Mouse (Mus musculus) midbrain, embryonic 16.5 days (tissue): ENCODE results near the gene Prkch. TPM values are rescaled to one million over a fixed set of nuclear protein-coding genes. Genes with fewer than 3 reads are reported as not detected.

Experiments used
- ATAC-seq: fragments of 200-750 bp; cut with Nextera tagmentation; 2 replicates; pipeline ENCODE4 v1.8.0; 2017; ENCODE audit warnings: moderate TSS enrichment
- H3K27ac ChIP-seq: fragments of 300-500 bp; sonication (generic); 2 replicates; pipeline ENCODE4 v1.5.1; 2014; ENCODE audit warnings: mild to moderate bottlenecking, low read length, mixed read lengths
- H3K27me3 ChIP-seq: fragments of 300-500 bp; sonication (generic); 2 replicates; pipeline ENCODE4 v1.6.1; 2014; ENCODE audit warnings: low read depth, low read length, mixed read lengths; ENCODE audit not compliant: control insufficient read depth, insufficient read depth
- H3K36me3 ChIP-seq: fragments of 300-500 bp; sonication (generic); 2 replicates; pipeline ENCODE4 v1.6.1; 2014; ENCODE audit warnings: mild to moderate bottlenecking, low read length, moderate library complexity, mixed read lengths; ENCODE audit not compliant: control insufficient read depth, insufficient read depth
- H3K4me1 ChIP-seq: fragments of 300-500 bp; sonication (generic); 2 replicates; pipeline ENCODE4 v1.6.1; 2014; ENCODE audit warnings: mild to moderate bottlenecking, low read length, mixed read lengths; ENCODE audit not compliant: control insufficient read depth, insufficient read depth
- H3K4me2 ChIP-seq: fragments of 300-500 bp; sonication (generic); 2 replicates; pipeline ENCODE4 v1.6.1; 2014; ENCODE audit warnings: mild to moderate bottlenecking, low read length, mixed read lengths
- H3K4me3 ChIP-seq: fragments of 300-500 bp; sonication (generic); 2 replicates; pipeline ENCODE4 v1.5.1; 2014; ENCODE audit warnings: low read depth, mild to moderate bottlenecking, low read length, moderate library complexity, mixed read lengths
- H3K9ac ChIP-seq: fragments of 300-500 bp; sonication (generic); 2 replicates; pipeline ENCODE4 v1.6.1; 2014; ENCODE audit warnings: low read depth, low read length, mixed read lengths
- H3K9me3 ChIP-seq: fragments of 300-500 bp; sonication (generic); replicated peaks from 2 replicates; pipeline ENCODE4 v1.6.1; 2014; ENCODE audit warnings: mild to moderate bottlenecking, low read length, mixed read lengths; ENCODE audit not compliant: control insufficient read depth, poor library complexity, severe bottlenecking
- whole genome bisulfite sequencing: fragments of 180-500 bp; shearing (Covaris S2); extraction: QIAGEN DNeasy Blood & Tissue Kit; methylation state at CpG from one replicate; pipeline ENCODE4 v1.1.7; 2014; 5-methylcytosine and 5-hydroxymethylcytosine counted together
- polyA plus RNA-seq: library from polyadenylated mRNA; unstranded; fragments of >200 nt; fragmentation: Nextera tagmentation; extraction: Ambion mirVana; gene quantifications from 2 replicates; pipeline ENCODE4 v1.2.1, GENCODE M21; 2015

The Prkch gene
- polyA plus RNA-seq, 1 experiment from 2014 or later: 10.4 TPM

- no peak overlapping the region for H3K27ac ChIP-seq
- H3K9me3 ChIP-seq: no peaks in the 10 kb centered on the region
- no peaks in the 10 kb centered on the region for H3K27me3 ChIP-seq
- no peak overlapping the region for H3K4me3 ChIP-seq
- no peak overlapping the region for H3K4me2 ChIP-seq
- H3K9ac ChIP-seq: no peak overlapping the region
- 60% methylated on average over 10 of the region's 10 CpGs for WGBS
- H3K4me1 ChIP-seq: no peaks in the 10 kb centered on the region
- no peak for ATAC-seq
- H3K36me3 ChIP-seq: no peaks in the 10 kb centered on the region
Measured at GRCm38 (mm10) chr12:73617652-73618051, 33.1 kb downstream of the Prkch start.

DNA sequence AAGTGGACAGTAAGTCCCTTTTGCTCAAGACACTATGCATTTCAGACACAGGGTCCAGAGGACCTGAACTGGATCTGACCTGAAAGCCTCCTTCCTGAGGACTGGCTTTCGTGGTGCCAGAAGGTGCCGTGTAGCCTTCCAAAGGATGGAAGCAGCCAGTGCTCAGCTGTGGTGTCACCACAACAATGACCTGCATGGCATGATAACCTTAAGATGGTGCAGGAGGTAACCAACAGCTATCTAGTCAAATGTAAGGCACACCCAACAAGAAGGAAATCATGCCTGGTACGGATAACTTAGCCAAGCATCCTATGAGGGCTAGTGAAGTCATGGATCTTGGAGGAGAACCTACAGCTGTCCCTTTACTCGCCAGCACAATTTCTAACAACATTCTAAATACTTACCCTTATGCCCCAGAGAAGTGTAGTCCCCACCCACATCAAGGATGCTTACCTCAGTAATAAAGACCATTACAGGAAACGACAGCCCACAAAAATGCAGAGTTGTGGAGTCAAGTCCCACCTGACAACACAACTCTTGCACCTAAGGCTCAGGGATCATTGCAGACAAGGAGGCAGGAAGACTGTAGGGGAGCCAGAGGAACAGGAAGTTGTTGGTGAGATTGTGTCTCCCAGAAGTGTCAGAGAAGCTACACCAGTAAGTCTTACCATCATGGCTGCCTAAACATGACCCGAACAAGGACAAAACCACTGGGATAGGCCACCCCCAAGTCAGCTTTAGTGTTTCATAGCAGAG, 40.9 kb downstream of the Prkch start:
- WGBS: 94% methylated on average over 6 of the region's 6 CpGs

DNA sequence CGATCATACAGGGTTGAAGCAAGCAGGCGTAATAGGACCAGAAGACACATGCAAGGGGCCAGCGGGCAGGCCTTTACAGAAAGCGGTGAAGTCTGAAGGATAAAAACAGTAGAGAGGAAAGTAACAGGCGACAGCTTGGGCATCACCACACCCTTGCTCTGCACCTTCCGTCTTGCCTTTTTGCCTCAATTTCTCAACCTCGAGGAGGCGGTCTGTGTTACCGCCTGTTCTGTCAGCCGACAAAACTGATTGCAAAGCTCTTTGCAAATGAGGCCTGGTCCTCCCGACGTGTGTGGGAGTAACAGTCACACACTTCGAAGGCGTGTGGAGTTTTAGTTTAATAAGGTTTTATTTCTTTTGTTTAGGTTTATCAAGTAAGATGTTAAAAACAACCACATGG, 43.3 kb downstream of the Prkch start:
- no peak overlapping the region for H3K4me2 ChIP-seq
- no peak overlapping the region for H3K4me3 ChIP-seq
- WGBS: 91% methylated on average over 14 of the region's 14 CpGs
- ATAC-seq: no peak
- no peaks in the 10 kb centered on the region for H3K4me1 ChIP-seq
- H3K27ac ChIP-seq: no peak overlapping the region
- no peak overlapping the region for H3K9ac ChIP-seq
- H3K9me3 ChIP-seq: no peaks in the 10 kb centered on the region
- H3K27me3 ChIP-seq: no peaks in the 10 kb centered on the region
- H3K36me3 ChIP-seq: no peaks in the 10 kb centered on the region

More for the DNA sequence above, 40.9 kb downstream of the Prkch start:
- Histone ChIP-seq H3K27ac (no peak overlapping the region), H3K36me3 (no peaks in the 10 kb centered on the region), H3K4me3 (no peak overlapping the region), H3K9ac (no peak overlapping the region), H3K4me2 (no peak overlapping the region), H3K27me3 (no peaks in the 10 kb centered on the region), H3K4me1 (no peaks in the 10 kb centered on the region), H3K9me3 (no peaks in the 10 kb centered on the region)
- no peak for ATAC-seq

DNA sequence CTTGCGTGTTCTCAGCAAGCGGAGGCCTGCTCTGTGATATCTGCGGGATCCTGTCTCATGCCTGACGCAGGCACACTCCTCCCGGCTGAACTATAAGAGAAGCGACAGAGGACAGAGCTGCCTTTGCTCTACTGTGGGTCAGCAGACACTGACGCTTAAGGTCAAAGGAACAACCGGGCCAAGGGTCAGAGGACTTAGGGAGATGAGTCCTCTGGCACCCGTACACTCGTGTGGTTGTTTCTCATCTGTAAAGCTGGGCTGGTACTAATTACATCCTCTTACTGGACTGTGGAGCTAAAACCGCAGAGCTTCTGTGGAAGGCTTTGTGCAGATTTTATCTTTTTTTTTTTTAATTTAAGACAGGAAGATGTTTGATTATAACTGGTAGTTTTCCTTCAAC, 46.0 kb downstream of the Prkch start:
- 76% methylated on average over 11 of the region's 11 CpGs for WGBS
- Histone ChIP-seq H3K4me3 (no peak overlapping the region), H3K9ac (no peak overlapping the region), H3K27me3 (no peaks in the 10 kb centered on the region), H3K27ac (no peak overlapping the region), H3K4me1 (no peaks in the 10 kb centered on the region), H3K9me3 (no peaks in the 10 kb centered on the region), H3K4me2 (no peak overlapping the region), H3K36me3 (no peaks in the 10 kb centered on the region)
- ATAC-seq: no peak

DNA sequence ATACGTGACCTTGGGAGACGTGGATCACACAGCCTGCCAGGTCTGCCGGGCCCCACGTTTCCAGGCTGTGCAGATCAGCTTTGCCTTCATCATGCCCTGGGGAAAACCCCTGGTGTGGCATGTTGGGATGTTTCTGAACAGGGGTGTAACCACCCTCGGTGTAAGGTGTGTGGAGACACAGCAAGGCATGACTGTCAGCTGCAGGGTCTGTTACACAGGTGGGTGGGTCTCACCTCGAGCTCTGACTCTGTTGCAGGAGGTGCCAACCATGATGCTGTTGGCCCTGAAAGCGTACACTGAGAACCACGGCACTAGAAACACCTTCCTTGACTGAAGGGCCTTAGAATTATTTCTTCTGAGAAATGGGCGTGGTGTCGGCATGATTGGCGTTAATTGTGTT, 46.6 kb downstream of the Prkch start:
- no peaks in the 10 kb centered on the region for H3K36me3 ChIP-seq
- H3K27me3 ChIP-seq: no peaks in the 10 kb centered on the region
- no peak overlapping the region for H3K4me3 ChIP-seq
- no peaks in the 10 kb centered on the region for H3K9me3 ChIP-seq
- H3K4me1 ChIP-seq: no peaks in the 10 kb centered on the region
- 85% methylated on average over 11 of the region's 11 CpGs for WGBS
- H3K4me2 ChIP-seq: no peak overlapping the region
- no peak for ATAC-seq
- no peak overlapping the region for H3K27ac ChIP-seq
- H3K9ac ChIP-seq: no peak overlapping the region

DNA sequence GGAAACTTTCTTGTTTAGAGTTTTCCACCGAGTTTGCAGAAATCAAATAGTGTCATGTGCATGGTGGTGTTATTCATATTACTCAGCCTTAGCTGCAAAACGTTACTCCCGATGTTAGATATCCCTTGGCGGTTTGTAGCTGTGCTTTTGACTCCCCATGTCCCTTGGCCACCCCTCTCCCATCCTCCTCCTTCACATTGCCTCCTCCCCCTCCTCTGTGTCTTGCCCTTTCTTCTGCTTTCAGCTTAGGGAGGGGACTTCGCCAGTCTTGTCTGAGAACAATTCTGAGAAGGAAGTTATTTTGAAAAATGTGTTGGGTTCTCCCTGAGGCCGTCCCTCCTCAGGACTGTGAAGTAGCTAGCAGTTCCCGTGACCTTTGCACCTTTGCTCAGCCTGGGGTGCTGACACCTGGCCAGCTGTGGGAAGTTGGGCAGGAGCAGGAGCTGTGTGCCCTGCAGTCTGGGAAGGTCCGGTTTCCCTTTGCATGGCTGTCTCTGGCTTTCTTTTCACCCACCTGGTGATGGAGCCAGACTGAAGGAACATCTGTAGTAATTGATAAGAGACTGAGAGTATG, 48.2 kb downstream of the Prkch start:
- WGBS: 17% methylated on average over 8 of the region's 8 CpGs
- ATAC-seq: no peak
- H3K9ac ChIP-seq: no peak overlapping the region
- H3K9me3 ChIP-seq: no peaks in the 10 kb centered on the region
- H3K4me2 ChIP-seq: no peak overlapping the region
- H3K27me3 ChIP-seq: no peaks in the 10 kb centered on the region
- H3K36me3 ChIP-seq: no peaks in the 10 kb centered on the region
- H3K27ac ChIP-seq: no peak overlapping the region
- no peak overlapping the region for H3K4me3 ChIP-seq
- no peaks in the 10 kb centered on the region for H3K4me1 ChIP-seq

GRCm38 (mm10) chr12:73633707-73634106, 49.1 kb downstream of the Prkch start:
- ATAC-seq: no peak
- 93% methylated on average over 4 of the region's 4 CpGs for WGBS
- no peak overlapping the region for H3K4me3 ChIP-seq
- H3K4me1 ChIP-seq: no peaks in the 10 kb centered on the region
- H3K9ac ChIP-seq: no peak overlapping the region
- no peaks in the 10 kb centered on the region for H3K9me3 ChIP-seq
- H3K36me3 ChIP-seq: no peaks in the 10 kb centered on the region
- H3K27ac ChIP-seq: no peak overlapping the region
- no peaks in the 10 kb centered on the region for H3K27me3 ChIP-seq
- no peak overlapping the region for H3K4me2 ChIP-seq

DNA sequence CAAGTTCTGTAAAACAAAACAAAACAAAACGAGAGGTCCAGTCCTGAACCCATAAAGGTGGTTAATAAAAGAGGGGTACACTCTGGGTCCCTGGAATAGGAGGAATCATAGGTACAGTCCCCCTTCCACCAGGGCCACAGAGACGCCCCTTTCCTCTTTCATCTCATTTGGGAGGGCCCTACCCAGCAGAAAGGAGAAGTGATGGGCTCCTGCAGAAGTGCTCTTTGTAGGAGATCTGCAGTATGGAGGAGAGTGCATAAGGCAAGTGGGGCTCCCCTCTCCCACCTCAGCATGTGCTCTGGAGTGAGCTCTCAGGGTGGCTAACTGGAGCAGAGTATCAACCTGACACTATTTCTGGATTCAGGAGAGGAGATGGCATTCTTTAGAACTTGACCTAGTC, 55.0 kb downstream of the Prkch start:
- WGBS: 64% methylated on average over 2 of the region's 2 CpGs
- no peaks in the 10 kb centered on the region for H3K4me1 ChIP-seq
- H3K27me3 ChIP-seq: no peaks in the 10 kb centered on the region
- ATAC-seq: no peak
- no peak overlapping the region for H3K4me2 ChIP-seq
- H3K36me3 ChIP-seq: no peaks in the 10 kb centered on the region
- H3K9ac ChIP-seq: no peak overlapping the region
- no peak overlapping the region for H3K4me3 ChIP-seq
- no peaks in the 10 kb centered on the region for H3K9me3 ChIP-seq
- H3K27ac ChIP-seq: no peak overlapping the region

GRCm38 (mm10) chr12:73641183-73641582, 56.6 kb downstream of the Prkch start:
- WGBS: 79% methylated on average over 13 of the region's 13 CpGs

More at GRCm38 (mm10) chr12:73641183-73641582, 56.6 kb downstream of the Prkch start:
- no peak overlapping the region for H3K4me2 ChIP-seq
- no peak overlapping the region for H3K4me3 ChIP-seq
- no peak for ATAC-seq
- no peak overlapping the region for H3K27ac ChIP-seq
- no peaks in the 10 kb centered on the region for H3K4me1 ChIP-seq
- no peak overlapping the region for H3K9ac ChIP-seq
- H3K27me3 ChIP-seq: no peaks in the 10 kb centered on the region
- H3K9me3 ChIP-seq: no peaks in the 10 kb centered on the region
- no peaks in the 10 kb centered on the region for H3K36me3 ChIP-seq
